Mouse (Mus musculus) intestine, embryonic 16.5 days (tissue): ENCODE results near the gene Acap2. TPM values are rescaled to one million over a fixed set of nuclear protein-coding genes. Genes with fewer than 3 reads are reported as not detected.

Experiments
- ATAC-seq: fragments of 200-750 bp; cut with Nextera tagmentation; 2 replicates; pipeline ENCODE4 v1.8.0; 2017; ENCODE audit warnings: moderate TSS enrichment, moderate library complexity
- H3K27ac ChIP-seq: fragments of 300-500 bp; sonication (generic); 2 replicates; pipeline ENCODE4 v1.5.1; 2014; ENCODE audit warnings: mild to moderate bottlenecking, low read length
- H3K27me3 ChIP-seq: fragments of 300-500 bp; sonication (generic); replicated peaks from 2 replicates; pipeline ENCODE4 v1.6.1; 2014; ENCODE audit warnings: low read length, control low read depth, mixed read lengths; ENCODE audit not compliant: control insufficient read depth, insufficient read depth
- H3K36me3 ChIP-seq: fragments of 300-500 bp; sonication (generic); 2 replicates; pipeline ENCODE4 v1.6.1; 2014; ENCODE audit warnings: low read length, control low read depth; ENCODE audit not compliant: control insufficient read depth, insufficient read depth
- H3K4me1 ChIP-seq: fragments of 300-500 bp; sonication (generic); 2 replicates; pipeline ENCODE4 v1.6.1; 2014; ENCODE audit warnings: low read length, control low read depth, mixed read lengths; ENCODE audit not compliant: control insufficient read depth, insufficient read depth
- H3K4me2 ChIP-seq: fragments of 300-500 bp; sonication (generic); 2 replicates; pipeline ENCODE4 v1.6.1; 2014; ENCODE audit warnings: low read depth, low read length, control low read depth
- H3K4me3 ChIP-seq: fragments of 300-500 bp; sonication (generic); 2 replicates; pipeline ENCODE4 v1.5.1; 2014; ENCODE audit warnings: mild to moderate bottlenecking, low read length
- H3K9ac ChIP-seq: fragments of 300-500 bp; sonication (generic); 2 replicates; pipeline ENCODE4 v1.6.1; 2014; ENCODE audit warnings: low read depth, low read length
- H3K9me3 ChIP-seq: fragments of 300-500 bp; sonication (generic); 2 replicates; pipeline ENCODE4 v1.6.1; 2016; ENCODE audit warnings: low read length, control low read depth; ENCODE audit not compliant: control insufficient read depth
- WGBS: fragments of 180-500 bp; shearing (Covaris S2); extraction: QIAGEN DNeasy Blood & Tissue Kit; methylation state at CpG from one replicate; pipeline ENCODE4 v1.1.7; 2014; 5-methylcytosine and 5-hydroxymethylcytosine counted together
- polyA plus RNA-seq: library from polyadenylated mRNA; unstranded; fragments of >200 nt; fragmentation: Nextera tagmentation; extraction: Ambion mirVana; gene quantifications from 2 replicates; pipeline ENCODE4 v1.2.1, GENCODE M21; 2015

The Acap2 gene
- polyA plus RNA-seq, 1 experiment from 2014 or later: 14.7 TPM

DNA sequence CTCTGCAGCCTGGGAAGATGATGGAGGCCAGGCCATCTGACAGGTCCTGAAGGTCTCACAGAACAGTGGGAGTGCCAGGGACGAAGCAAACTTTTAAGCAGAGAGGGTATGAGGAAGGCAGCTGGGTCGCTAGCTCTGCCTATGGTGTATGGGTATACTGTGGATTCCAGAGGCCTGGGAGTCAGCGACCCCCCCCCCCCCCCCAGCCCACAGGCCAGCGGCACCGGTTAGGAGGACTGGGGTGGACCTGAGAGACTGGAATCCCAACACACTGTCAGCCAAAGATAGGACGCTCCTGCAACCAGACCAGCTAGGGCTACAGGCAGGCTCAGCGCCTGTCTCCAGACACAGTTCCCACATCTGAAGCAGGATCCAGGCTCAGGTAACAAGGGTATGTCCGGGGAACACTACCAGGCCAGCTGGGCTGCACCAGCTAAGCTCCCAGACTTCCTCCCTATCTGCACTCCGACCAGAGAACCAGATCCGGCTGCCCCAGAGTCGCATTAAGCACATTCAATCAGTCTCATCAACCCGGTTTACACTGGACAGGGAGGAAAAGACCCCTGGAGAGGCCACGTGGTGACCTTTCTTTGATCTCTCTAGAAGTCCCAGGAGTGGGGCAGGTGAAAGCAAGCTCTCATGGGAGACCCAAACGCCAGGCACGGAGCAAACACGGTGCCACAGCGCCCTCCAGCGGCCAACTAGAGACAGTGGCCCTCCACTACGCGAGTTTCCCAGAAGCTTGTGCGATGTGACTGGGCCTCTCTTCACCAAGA lies 130.5 kb downstream of the Acap2 start:
- 16% methylated on average over 20 of the region's 21 CpGs for WGBS
- peak; percentile 66 for ATAC-seq
- Histone ChIP-seq H3K4me1 (peaks cover 23% of the 10 kb centered on the region), H3K9ac (peak overlapping the region; percentile 50), H3K4me2 (peak overlapping the region; percentile 44), H3K4me3 (peak overlapping the region; percentile 20), H3K36me3 (no peaks in the 10 kb centered on the region), H3K27ac (no peak overlapping the region), H3K9me3 (no peaks in the 10 kb centered on the region), H3K27me3 (no peaks in the 10 kb centered on the region)

DNA sequence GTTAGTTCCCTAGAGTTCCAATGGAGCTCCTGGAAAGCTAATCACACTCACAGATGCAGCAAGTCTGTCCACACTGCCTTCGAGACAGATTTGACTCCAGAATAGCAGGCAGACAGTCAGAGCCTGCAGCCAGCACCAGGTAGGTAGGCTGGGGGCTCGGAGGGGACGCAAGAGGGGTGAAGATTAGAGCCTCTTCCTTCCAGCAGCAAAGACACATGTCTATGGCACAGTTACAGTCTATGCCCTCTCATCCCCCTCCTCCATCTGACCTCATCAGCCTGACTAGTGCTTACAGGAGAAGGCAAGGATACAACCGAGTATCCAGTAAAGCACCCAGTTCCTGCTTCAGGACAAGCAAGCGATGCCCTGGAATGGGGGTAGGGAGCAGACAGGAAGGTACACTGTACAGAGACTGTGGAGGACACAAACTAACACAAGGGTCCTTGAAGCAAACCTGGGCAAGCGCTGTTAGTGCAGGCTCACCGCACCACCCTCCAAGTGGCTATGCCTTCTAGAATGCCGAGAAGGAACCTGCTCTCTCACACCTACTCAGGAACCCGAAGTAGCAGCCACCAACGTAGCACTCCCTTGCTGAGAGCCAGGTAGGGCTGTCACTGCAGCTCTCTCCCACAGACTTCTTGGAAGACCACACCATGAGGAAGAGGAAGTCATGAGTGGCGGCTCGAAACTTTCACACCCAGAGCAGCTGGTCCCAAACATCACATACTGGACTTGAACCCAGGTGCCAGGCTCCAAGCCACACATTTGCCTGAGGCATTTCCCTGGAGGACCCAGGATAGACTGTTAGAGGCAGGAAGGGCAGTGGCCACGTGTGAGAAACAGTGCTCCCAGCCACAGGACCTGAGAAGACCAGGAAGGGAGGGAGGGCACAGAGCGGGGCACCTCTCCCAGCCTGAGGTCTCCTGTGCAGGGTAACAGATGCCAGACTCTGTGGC lies 131.6 kb downstream of the Acap2 start:
- H3K9me3 ChIP-seq: no peaks in the 10 kb centered on the region
- no peaks in the 10 kb centered on the region for H3K36me3 ChIP-seq
- H3K4me2 ChIP-seq: no peak overlapping the region
- peaks cover 23% of the 10 kb centered on the region for H3K4me1 ChIP-seq
- H3K27me3 ChIP-seq: no peaks in the 10 kb centered on the region
- 78% methylated on average over 14 of the region's 14 CpGs for WGBS
- ATAC-seq: no peak
- H3K27ac ChIP-seq: no peak overlapping the region
- H3K9ac ChIP-seq: no peak overlapping the region
- H3K4me3 ChIP-seq: no peak overlapping the region

DNA sequence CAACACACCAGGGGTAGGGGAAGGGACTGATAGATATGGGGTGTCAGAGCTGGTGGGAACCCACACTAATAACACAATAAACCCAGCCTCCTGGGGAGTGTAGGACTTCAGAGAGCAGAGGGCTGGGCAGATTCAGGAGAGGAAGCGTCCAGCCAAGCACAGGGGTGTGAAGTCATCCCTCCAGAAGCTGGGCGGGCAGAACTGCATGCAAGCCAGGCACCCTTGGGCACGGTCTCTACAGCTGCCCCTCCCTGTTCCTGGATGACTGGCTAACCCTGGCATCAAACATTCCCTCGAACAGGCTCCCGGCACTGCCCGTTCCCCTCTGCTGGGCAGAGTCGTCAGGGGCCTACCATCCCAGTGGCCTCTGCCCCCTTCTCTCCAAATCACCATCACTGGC lies 132.8 kb downstream of the Acap2 start:
- Histone ChIP-seq H3K27ac (no peak overlapping the region), H3K27me3 (no peaks in the 10 kb centered on the region), H3K36me3 (no peaks in the 10 kb centered on the region), H3K4me3 (no peak overlapping the region), H3K9ac (0 out of 2 replicates have a peak overlapping the region, but pooled peaks have one; percentile 3), H3K4me2 (no peak overlapping the region), H3K4me1 (peaks cover 25% of the 10 kb centered on the region), H3K9me3 (no peaks in the 10 kb centered on the region)
- ATAC-seq: no peak
- 85% methylated on average over 7 of the region's 7 CpGs for WGBS

DNA sequence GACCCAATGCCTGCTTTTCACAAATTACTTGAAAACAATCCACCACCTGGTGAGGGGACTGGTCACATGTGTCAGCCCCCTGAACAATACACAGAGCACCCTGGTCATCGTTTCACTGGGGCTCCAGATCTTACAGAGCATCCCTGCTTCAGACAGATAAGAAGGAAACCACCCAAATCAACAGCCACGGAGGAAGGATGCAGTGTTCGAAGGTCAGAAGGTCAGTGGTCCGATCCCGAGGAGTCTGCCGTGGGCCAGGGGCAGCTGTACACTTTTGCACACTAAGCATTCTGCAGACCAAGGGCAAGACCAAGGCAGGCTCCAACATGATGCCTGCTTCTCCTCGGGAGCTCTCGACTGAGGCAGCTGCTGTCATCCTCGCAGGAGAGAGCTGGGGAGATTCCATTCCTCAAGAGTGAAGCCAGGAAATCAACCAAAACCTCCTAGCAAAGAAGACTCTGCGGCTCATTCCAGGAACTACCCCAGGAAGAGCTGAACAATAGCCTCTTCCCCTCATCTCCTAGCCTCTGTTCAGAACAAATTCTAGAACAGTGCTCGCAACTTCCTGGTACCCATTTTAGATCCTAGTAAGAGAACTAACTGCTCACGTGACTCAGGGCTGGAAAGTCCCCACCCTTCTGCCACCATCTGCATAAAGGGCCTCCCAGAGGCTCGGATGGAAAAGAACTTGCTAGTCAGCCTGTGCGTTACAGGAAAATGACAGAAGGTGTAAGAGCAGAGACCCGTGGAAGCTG lies 134.5 kb downstream of the Acap2 start:
- H3K4me1 ChIP-seq: peaks cover 34% of the 10 kb centered on the region
- WGBS: 50% methylated on average over 15 of the region's 15 CpGs
- peak; percentile 40 for ATAC-seq
- H3K4me3 ChIP-seq: no peak overlapping the region
- H3K27ac ChIP-seq: peak overlapping the region; percentile 73
- H3K4me2 ChIP-seq: no peak overlapping the region
- no peaks in the 10 kb centered on the region for H3K27me3 ChIP-seq
- H3K9ac ChIP-seq: no peak overlapping the region
- no peaks in the 10 kb centered on the region for H3K9me3 ChIP-seq
- no peaks in the 10 kb centered on the region for H3K36me3 ChIP-seq

DNA sequence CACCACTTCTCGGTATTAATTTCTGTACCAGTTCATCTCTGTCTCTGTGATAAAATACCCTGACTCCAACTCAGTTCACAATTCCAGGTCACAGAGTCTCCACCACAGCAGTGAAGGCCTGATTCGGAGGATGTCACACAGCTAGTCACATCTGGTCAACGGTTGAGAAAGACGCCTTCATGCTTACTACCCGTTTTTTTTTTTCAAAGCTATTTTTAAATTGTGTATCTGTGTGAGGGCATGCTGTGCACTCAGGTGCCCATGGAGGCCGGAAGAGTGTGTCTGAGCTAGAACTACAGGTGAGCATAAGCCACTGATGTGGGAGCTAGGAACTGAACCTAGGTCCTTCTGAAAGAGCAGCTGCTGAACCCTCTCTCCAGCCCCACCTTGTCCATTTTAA lies 136.3 kb downstream of the Acap2 start:
- Histone ChIP-seq H3K4me2 (no peak overlapping the region), H3K27me3 (no peaks in the 10 kb centered on the region), H3K9ac (no peak overlapping the region), H3K9me3 (no peaks in the 10 kb centered on the region), H3K27ac (no peak overlapping the region), H3K4me3 (no peak overlapping the region), H3K36me3 (no peaks in the 10 kb centered on the region), H3K4me1 (peaks cover 27% of the 10 kb centered on the region)
- WGBS: 89% methylated on average over 6 of the region's 6 CpGs
- no peak for ATAC-seq

DNA sequence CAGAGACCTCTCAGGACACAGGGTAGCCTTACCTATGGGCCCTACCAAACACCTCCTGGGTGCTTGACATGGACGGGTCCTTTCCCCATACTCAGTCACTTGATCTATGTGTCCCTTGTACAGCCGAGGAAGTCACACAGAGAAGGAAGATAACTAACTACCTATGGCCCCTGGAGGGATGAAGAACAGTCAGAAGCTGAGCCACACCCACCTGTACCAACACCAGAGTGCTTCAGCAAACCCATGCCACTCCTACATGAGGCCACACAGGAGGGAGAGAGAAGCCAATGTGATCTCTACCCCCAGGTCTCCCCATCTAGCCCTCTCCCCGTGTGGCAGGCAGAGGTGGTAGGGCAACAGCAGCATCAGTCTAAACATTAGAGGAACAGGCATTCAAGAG lies 138.1 kb downstream of the Acap2 start:
- H3K4me1 ChIP-seq: peaks cover 23% of the 10 kb centered on the region
- no peak overlapping the region for H3K27ac ChIP-seq
- no peaks in the 10 kb centered on the region for H3K36me3 ChIP-seq
- ATAC-seq: peak; percentile 52; the same call in 1 of the 2 replicates
- H3K9me3 ChIP-seq: no peaks in the 10 kb centered on the region
- WGBS: 61% methylated on average over 3 of the region's 3 CpGs
- H3K4me2 ChIP-seq: no peak overlapping the region
- no peaks in the 10 kb centered on the region for H3K27me3 ChIP-seq
- no peak overlapping the region for H3K4me3 ChIP-seq
- no peak overlapping the region for H3K9ac ChIP-seq

DNA sequence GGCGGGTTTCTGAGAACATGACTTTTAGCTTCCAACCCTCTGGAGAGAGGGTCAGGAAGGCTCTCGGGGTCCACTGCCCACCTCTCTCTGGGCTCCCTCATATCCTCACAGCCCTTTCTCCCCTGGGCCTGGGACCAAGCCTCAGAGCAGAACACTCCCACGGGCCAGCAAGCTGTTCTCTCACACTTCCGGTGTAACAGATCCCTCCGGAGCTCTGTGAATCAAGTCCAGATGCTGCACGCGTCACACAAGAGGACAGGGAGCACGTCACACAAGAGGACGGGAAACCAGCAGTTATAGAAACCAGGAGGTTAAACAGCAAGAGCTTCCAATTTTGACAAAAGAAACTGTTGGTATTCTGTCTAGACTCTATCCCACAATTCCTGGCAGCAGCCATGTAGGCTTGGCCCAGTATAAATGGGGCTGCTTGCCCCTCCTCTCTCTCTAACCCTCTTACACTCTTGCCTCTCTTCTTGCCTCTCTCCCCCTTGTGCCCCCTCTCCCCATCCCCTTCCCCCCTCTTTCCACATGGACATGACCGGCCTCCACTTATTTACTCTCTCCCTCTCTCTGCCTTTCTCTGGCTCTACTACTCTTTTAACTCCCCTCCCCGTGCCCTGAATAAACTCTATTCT lies 139.7 kb downstream of the Acap2 start:
- no peaks in the 10 kb centered on the region for H3K36me3 ChIP-seq
- no peak overlapping the region for H3K9ac ChIP-seq
- ATAC-seq: no peak
- H3K27me3 ChIP-seq: no peaks in the 10 kb centered on the region
- WGBS: 72% methylated on average over 11 of the region's 11 CpGs
- no peak overlapping the region for H3K4me3 ChIP-seq
- peaks cover 12% of the 10 kb centered on the region for H3K4me1 ChIP-seq
- no peaks in the 10 kb centered on the region for H3K9me3 ChIP-seq
- H3K4me2 ChIP-seq: no peak overlapping the region
- no peak overlapping the region for H3K27ac ChIP-seq

DNA sequence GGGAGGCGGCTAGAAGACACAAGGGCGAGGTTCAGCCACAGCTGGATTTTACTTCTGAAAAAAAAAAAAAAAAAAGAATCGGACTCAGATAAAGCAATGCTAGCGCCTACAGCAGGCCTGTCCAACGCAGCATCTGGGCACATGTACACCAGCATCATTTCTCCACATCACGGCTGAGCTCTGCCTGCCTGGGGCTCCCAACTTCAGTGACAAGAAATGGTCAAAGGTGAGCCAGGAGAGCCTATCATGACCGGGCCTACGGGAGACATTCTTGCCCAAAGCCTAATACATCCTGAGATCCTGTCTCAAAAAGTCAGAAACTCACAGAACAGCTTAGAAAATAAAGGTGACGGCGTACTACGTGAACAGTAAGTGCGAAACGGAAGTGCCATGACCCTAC lies 140.3 kb downstream of the Acap2 start:
- Histone ChIP-seq H3K4me3 (no peak overlapping the region), H3K9me3 (no peaks in the 10 kb centered on the region), H3K9ac (no peak overlapping the region), H3K27me3 (no peaks in the 10 kb centered on the region), H3K4me1 (peaks cover 10% of the 10 kb centered on the region; the same call in 1 of the 2 replicates), H3K36me3 (no peaks in the 10 kb centered on the region), H3K27ac (no peak overlapping the region), H3K4me2 (no peak overlapping the region)
- WGBS: 94% methylated on average over 13 of the region's 13 CpGs
- ATAC-seq: no peak
